Mouse (Mus musculus) T-helper 1 cell (primary cell): ENCODE data around the gene Mfsd4b1.
"Not testable (repeated sequence)": the region's sequence is repeated elsewhere in the genome, so short reads cannot be mapped to it uniquely, and the experiment has no call there.

Source experiments
- in situ Hi-C: fragments of 300-600 bp; cut with MboI, MseI; formaldehyde crosslinking; loops from one replicate; pipeline ENCODE4 v1.15.1; 2025; ENCODE audit warnings: high pct_unique_total_duplicates

Mfsd4b1 gene

GRCm38 (mm10) chr10:40034956-40035355 lies 9.9 kb upstream of the Mfsd4b1 start:
- in situ Hi-C loops: no loop called here

GRCm38 (mm10) chr10:40032897-40033296 lies 7.8 kb upstream of the Mfsd4b1 start:
- in situ Hi-C loops: no loop called here

- in situ Hi-C loops: no loop called here
These were observed 5.6 kb upstream of the Mfsd4b1 start for GRCm38 (mm10) chr10:40030716-40031115.

- in situ Hi-C loops: no loop called here
These were observed 4.5 kb upstream of the Mfsd4b1 start for GRCm38 (mm10) chr10:40029610-40030009.

- in situ Hi-C loops: no loop called here
These were observed 3.0 kb upstream of the Mfsd4b1 start for GRCm38 (mm10) chr10:40028091-40028490.

GRCm38 (mm10) chr10:40026546-40026945 lies 1.5 kb upstream of the Mfsd4b1 start:
- in situ Hi-C loops: no loop called here

- in situ Hi-C loops: no loop called here
These were observed 492 bp upstream of the Mfsd4b1 start for GRCm38 (mm10) chr10:40025560-40025959.

- in situ Hi-C loops: no loop called here
These were observed 4.7 kb downstream of the Mfsd4b1 start for GRCm38 (mm10) chr10:40020401-40020800.

- in situ Hi-C loops: no loop called here
These were observed 5.6 kb downstream of the Mfsd4b1 start for GRCm38 (mm10) chr10:40019492-40019891.

GRCm38 (mm10) chr10:40018261-40018860 lies 6.7 kb downstream of the Mfsd4b1 start:
- in situ Hi-C loops: no loop called here

- in situ Hi-C loops: no loop called here
These were observed 15.5 kb downstream of the Mfsd4b1 start for GRCm38 (mm10) chr10:40009591-40009990.

GRCm38 (mm10) chr10:40008847-40009246 lies 16.2 kb downstream of the Mfsd4b1 start:
- in situ Hi-C loops: not testable (repeated sequence)

GRCm38 (mm10) chr10:40007953-40008352 lies 17.1 kb downstream of the Mfsd4b1 start:
- in situ Hi-C loops: no loop called here

- in situ Hi-C loops: no loop called here
These were observed 18.1 kb downstream of the Mfsd4b1 start for GRCm38 (mm10) chr10:40006963-40007362.

GRCm38 (mm10) chr10:40000746-40001145 lies 24.3 kb downstream of the Mfsd4b1 start:
- in situ Hi-C loops: no loop called here

GRCm38 (mm10) chr10:39991155-39991554 lies 33.9 kb downstream of the Mfsd4b1 start:
- in situ Hi-C loops: no loop called here

- in situ Hi-C loops: no loop called here
These were observed 38.6 kb downstream of the Mfsd4b1 start, which contains the start of gene Mfsd4b5 for GRCm38 (mm10) chr10:39986466-39986865. TSS of gene Mfsd4b5 (minus strand) at chr10:39986646.

- in situ Hi-C loops: no loop called here
These were observed 42.5 kb downstream of the Mfsd4b1 start for GRCm38 (mm10) chr10:39982604-39983003.

GRCm38 (mm10) chr10:39978231-39978630 lies 46.8 kb downstream of the Mfsd4b1 start:
- in situ Hi-C loops: no loop called here

GRCm38 (mm10) chr10:39977346-39977745 lies 47.7 kb downstream of the Mfsd4b1 start:
- in situ Hi-C loops: no loop called here

- in situ Hi-C loops: no loop called here
These were observed 49.3 kb downstream of the Mfsd4b1 start for GRCm38 (mm10) chr10:39975771-39976170.

GRCm38 (mm10) chr10:39974982-39975381 lies 50.1 kb downstream of the Mfsd4b1 start:
- in situ Hi-C loops: no loop called here

GRCm38 (mm10) chr10:39967512-39967911 lies 57.6 kb downstream of the Mfsd4b1 start:
- in situ Hi-C loops: no loop called here

- in situ Hi-C loops: loop anchor here (5.0 kb wide), 1 partner anchor 250 kb away; no protein-coding TSS in a partner anchor
These were observed 63.2 kb downstream of the Mfsd4b1 start for GRCm38 (mm10) chr10:39961906-39962305.
